Mouse (Mus musculus): ENCODE data around the gene Ugt1a9. TPM values are rescaled to one million over a fixed set of nuclear protein-coding genes. Genes with fewer than 3 reads are reported as not detected.
A peak's percentile ranks its signal among the peaks of the same experiment; 100 is the strongest.
"Not testable (repeated sequence)": the region's sequence is repeated elsewhere in the genome, so short reads cannot be mapped to it uniquely, and the experiment has no call there.

Ugt1a9 gene
- polyA plus RNA-seq, 1 experiment: not detected

GRCm38 (mm10) chr1:88133908-88134456, 63.4 kb downstream of the Ugt1a9 start:
- H3K4me3 ChIP-seq (replicated peaks; ENCODE audit: control insufficient read depth, low read depth, low read length): no peak overlapping the region
- H3K27ac ChIP-seq (ENCODE audit: control insufficient read depth, insufficient read depth, low read depth, low read length, poor library complexity): no peak overlapping the region
- WGBS: 5% methylated on average over 3 of the region's 3 CpGs
- TF ChIP-seq CTCF (IDR thresholded peaks at IDR 0.05; ENCODE audit: control insufficient read depth, insufficient read depth, low read length) (no peak), POLR2A (IDR thresholded peaks at IDR 0.05; ENCODE audit: borderline replicate concordance, control insufficient read depth, low read depth, low read length) (no peak)
- peaks cover 1% of the 10 kb centered on the region for H3K4me1 ChIP-seq (ENCODE audit: control insufficient read depth, insufficient read depth, low read length)

- WGBS: 6% methylated on average over 5 of the region's 5 CpGs
- not testable (repeated sequence) for H3K27ac ChIP-seq (ENCODE audit: control insufficient read depth, insufficient read depth, low read depth, low read length, poor library complexity); H3K4me1 ChIP-seq (ENCODE audit: control insufficient read depth, insufficient read depth, low read length); H3K4me3 ChIP-seq (replicated peaks; ENCODE audit: control insufficient read depth, low read depth, low read length)
These were observed 63.9 kb downstream of the Ugt1a9 start, which contains the start of gene Ugt1a6a for GRCm38 (mm10) chr1:88134457-88135011. Gene Ugt1a6a (plus strand): TSS chr1:88134809.

GRCm38 (mm10) chr1:88135229-88135904, 64.8 kb downstream of the Ugt1a9 start:
- WGBS: 71% methylated on average over 6 of the region's 6 CpGs
- not testable (repeated sequence) for H3K4me3 ChIP-seq (replicated peaks; ENCODE audit: control insufficient read depth, low read depth, low read length); H3K4me1 ChIP-seq (ENCODE audit: control insufficient read depth, insufficient read depth, low read length); H3K27ac ChIP-seq (ENCODE audit: control insufficient read depth, insufficient read depth, low read depth, low read length, poor library complexity)

- Histone ChIP-seq H3K4me3 (replicated peaks; ENCODE audit: control insufficient read depth, low read depth, low read length) (no peak overlapping the region), H3K27ac (ENCODE audit: control insufficient read depth, insufficient read depth, low read depth, low read length, poor library complexity) (no peak overlapping the region), H3K4me1 (ENCODE audit: control insufficient read depth, insufficient read depth, low read length) (peaks cover 1% of the 10 kb centered on the region)
- no peak for TF ChIP-seq CTCF (IDR thresholded peaks at IDR 0.05; ENCODE audit: control insufficient read depth, insufficient read depth, low read length)
- no peak for TF ChIP-seq POLR2A (IDR thresholded peaks at IDR 0.05; ENCODE audit: borderline replicate concordance, control insufficient read depth, low read depth, low read length)
- WGBS: 71% methylated on average over 2 of the region's 2 CpGs
These were observed 66.0 kb downstream of the Ugt1a9 start for GRCm38 (mm10) chr1:88136646-88137045.

GRCm38 (mm10) chr1:88137264-88137663, 66.7 kb downstream of the Ugt1a9 start:
- Histone ChIP-seq H3K4me3 (replicated peaks; ENCODE audit: control insufficient read depth, low read depth, low read length) (no peak overlapping the region), H3K4me1 (ENCODE audit: control insufficient read depth, insufficient read depth, low read length) (peaks cover 1% of the 10 kb centered on the region), H3K27ac (ENCODE audit: control insufficient read depth, insufficient read depth, low read depth, low read length, poor library complexity) (no peak overlapping the region)
- WGBS: 76% methylated on average over 3 of the region's 3 CpGs
- no peak for TF ChIP-seq POLR2A (IDR thresholded peaks at IDR 0.05; ENCODE audit: borderline replicate concordance, control insufficient read depth, low read depth, low read length)
- TF ChIP-seq CTCF (IDR thresholded peaks at IDR 0.05; ENCODE audit: control insufficient read depth, insufficient read depth, low read length): no peak

- TF ChIP-seq POLR2A (IDR thresholded peaks at IDR 0.05; ENCODE audit: borderline replicate concordance, control insufficient read depth, low read depth, low read length) (no peak), CTCF (IDR thresholded peaks at IDR 0.05; ENCODE audit: control insufficient read depth, insufficient read depth, low read length) (no peak)
- 79% methylated on average over 1 of the region's 1 CpGs for WGBS
- Histone ChIP-seq H3K4me3 (replicated peaks; ENCODE audit: control insufficient read depth, low read depth, low read length) (no peak overlapping the region), H3K27ac (ENCODE audit: control insufficient read depth, insufficient read depth, low read depth, low read length, poor library complexity) (no peak overlapping the region), H3K4me1 (ENCODE audit: control insufficient read depth, insufficient read depth, low read length) (peaks cover 1% of the 10 kb centered on the region)
These were observed 67.5 kb downstream of the Ugt1a9 start for GRCm38 (mm10) chr1:88138145-88138544.

- not testable (repeated sequence) for H3K4me1 ChIP-seq (ENCODE audit: control insufficient read depth, insufficient read depth, low read length); H3K27ac ChIP-seq (ENCODE audit: control insufficient read depth, insufficient read depth, low read depth, low read length, poor library complexity); H3K4me3 ChIP-seq (replicated peaks; ENCODE audit: control insufficient read depth, low read depth, low read length)
- WGBS: 29% methylated on average over 1 of the region's 1 CpGs
These were observed 69.9 kb downstream of the Ugt1a9 start for GRCm38 (mm10) chr1:88140492-88140891.

- peak; percentile 65 for TF ChIP-seq CTCF (IDR thresholded peaks at IDR 0.05; ENCODE audit: control insufficient read depth, insufficient read depth, low read length)
- H3K27ac ChIP-seq (ENCODE audit: control insufficient read depth, insufficient read depth, low read depth, low read length, poor library complexity); H3K4me3 ChIP-seq (replicated peaks; ENCODE audit: control insufficient read depth, low read depth, low read length); H3K4me1 ChIP-seq (ENCODE audit: control insufficient read depth, insufficient read depth, low read length): not testable (repeated sequence)
- 18% methylated on average over 5 of the region's 5 CpGs for WGBS
These were observed 73.5 kb downstream of the Ugt1a9 start for GRCm38 (mm10) chr1:88143966-88144675.

GRCm38 (mm10) chr1:88145278-88145677, 74.7 kb downstream of the Ugt1a9 start:
- WGBS: 75% methylated on average over 2 of the region's 2 CpGs
- not testable (repeated sequence) for H3K4me3 ChIP-seq (replicated peaks; ENCODE audit: control insufficient read depth, low read depth, low read length); H3K4me1 ChIP-seq (ENCODE audit: control insufficient read depth, insufficient read depth, low read length); H3K27ac ChIP-seq (ENCODE audit: control insufficient read depth, insufficient read depth, low read depth, low read length, poor library complexity)

- WGBS: 86% methylated on average over 2 of the region's 2 CpGs
- H3K4me3 ChIP-seq (replicated peaks; ENCODE audit: control insufficient read depth, low read depth, low read length); H3K4me1 ChIP-seq (ENCODE audit: control insufficient read depth, insufficient read depth, low read length): not testable (repeated sequence)
These were observed 79.5 kb downstream of the Ugt1a9 start for GRCm38 (mm10) chr1:88150133-88150532.

More at GRCm38 (mm10) chr1:88150133-88150532, 79.5 kb downstream of the Ugt1a9 start:
- H3K27ac ChIP-seq (ENCODE audit: control insufficient read depth, insufficient read depth, low read depth, low read length, poor library complexity): not testable (repeated sequence)
